Mouse (Mus musculus): Measurements from ENCODE around the gene Arl9. TPM values are rescaled to one million over a fixed set of nuclear protein-coding genes. Genes with fewer than 3 reads are reported as not detected.
"Not testable (repeated sequence)": the region's sequence is repeated elsewhere in the genome, so short reads cannot be mapped to it uniquely, and the experiment has no call there.

The Arl9 gene
- polyA plus RNA-seq, 1 experiment from 2014 or later, result not detected

DNA sequence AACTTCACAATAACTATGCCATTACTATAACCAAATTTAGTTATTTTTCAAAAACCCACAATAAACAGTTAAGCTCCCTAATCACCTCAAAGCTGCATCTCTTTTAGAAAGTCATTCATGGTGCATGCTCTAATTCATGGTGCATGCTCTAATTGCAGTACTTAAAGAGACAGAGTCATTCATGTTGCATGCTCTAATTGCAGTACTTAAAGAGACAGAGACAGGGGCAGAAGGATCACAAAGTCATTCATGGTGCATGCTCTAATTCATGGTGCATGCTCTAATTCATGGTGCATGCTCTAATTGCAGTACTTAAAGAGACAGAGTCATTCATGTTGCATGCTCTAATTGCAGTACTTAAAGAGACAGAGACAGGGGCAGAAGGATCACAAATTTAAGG is 31.2 kb downstream of the Arl9 start:
- not testable (repeated sequence) for H3K4me1 ChIP-seq (ENCODE audit: control insufficient read depth, insufficient read depth, low read length); H3K36me3 ChIP-seq (ENCODE audit: control insufficient read depth, insufficient read depth, low read length); DNase-seq (ENCODE audit: low spot score); H3K4me3 ChIP-seq (ENCODE audit: low read depth, low read length); H3K27me3 ChIP-seq (ENCODE audit: control insufficient read depth, insufficient read depth, low read length); ATAC-seq (ENCODE audit: insufficient number of reproducible peaks, low FRiP score, low TSS enrichment, low read depth); H3K4me2 ChIP-seq (ENCODE audit: low read depth, severe bottlenecking); H3K9me3 ChIP-seq (ENCODE audit: control insufficient read depth, low read length); H3K9ac ChIP-seq (ENCODE audit: low read length); H3K27ac ChIP-seq (replicated peaks; ENCODE audit: low read depth, low read length)

DNA sequence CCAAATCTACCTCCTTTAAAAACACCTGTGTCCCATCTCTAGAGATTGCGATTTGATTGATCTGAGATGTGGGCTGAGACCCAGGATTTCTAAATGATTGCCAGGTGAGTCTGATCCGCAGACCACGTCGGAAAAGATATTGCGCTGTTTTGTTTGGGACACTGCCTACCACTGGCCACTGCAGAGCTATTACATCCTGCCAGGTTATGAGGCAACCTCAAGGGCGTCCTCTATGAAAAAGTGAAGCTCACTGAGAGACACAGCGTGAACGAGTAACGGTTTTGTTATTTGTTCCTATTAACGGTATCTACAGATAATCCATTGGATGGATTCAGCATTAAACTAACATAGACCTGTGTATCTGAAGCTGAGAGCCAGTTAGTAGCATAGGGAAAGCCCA is 34.6 kb downstream of the Arl9 start:
- H3K27me3 ChIP-seq (ENCODE audit: control insufficient read depth, insufficient read depth, low read length), result no peaks in the 10 kb centered on the region
- no peaks in the 10 kb centered on the region for H3K4me1 ChIP-seq (ENCODE audit: control insufficient read depth, insufficient read depth, low read length)
- H3K4me3 ChIP-seq (ENCODE audit: low read depth, low read length), result no peak overlapping the region
- H3K27ac ChIP-seq (replicated peaks; ENCODE audit: low read depth, low read length), result no peak overlapping the region
- H3K4me2 ChIP-seq (ENCODE audit: low read depth, severe bottlenecking), result no peak overlapping the region
- H3K36me3 ChIP-seq (ENCODE audit: control insufficient read depth, insufficient read depth, low read length), result no peaks in the 10 kb centered on the region
- H3K9ac ChIP-seq (ENCODE audit: low read length), result no peak overlapping the region
- DNase-seq (ENCODE audit: low spot score) (no peak), ATAC-seq (ENCODE audit: insufficient number of reproducible peaks, low FRiP score, low TSS enrichment, low read depth) (no peak)
- WGBS, result 88% methylated on average over 10 of the region's 10 CpGs
- H3K9me3 ChIP-seq (ENCODE audit: control insufficient read depth, low read length), result no peaks in the 10 kb centered on the region

DNA sequence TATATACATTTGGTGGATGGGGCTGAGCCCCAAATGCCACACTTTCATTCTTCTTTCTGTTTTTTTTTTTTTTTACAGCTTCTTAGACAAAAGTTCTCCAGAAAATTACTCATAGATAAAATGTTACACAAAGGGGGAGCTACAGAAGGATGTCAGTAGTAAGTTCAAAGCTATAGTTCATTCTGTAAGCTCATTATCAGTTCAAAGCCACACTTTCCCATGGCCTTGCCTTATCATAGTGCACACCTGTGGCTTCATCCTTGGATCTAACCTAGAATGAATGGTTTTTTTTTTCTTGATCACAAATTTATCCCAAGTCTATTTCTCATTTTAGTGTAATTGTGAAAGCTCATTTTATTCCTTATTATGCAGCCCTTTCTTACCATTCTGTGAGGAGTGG is 35.5 kb downstream of the Arl9 start:
- Histone ChIP-seq H3K27me3 (ENCODE audit: control insufficient read depth, insufficient read depth, low read length) (no peaks in the 10 kb centered on the region), H3K27ac (replicated peaks; ENCODE audit: low read depth, low read length) (no peak overlapping the region), H3K4me1 (ENCODE audit: control insufficient read depth, insufficient read depth, low read length) (no peaks in the 10 kb centered on the region), H3K36me3 (ENCODE audit: control insufficient read depth, insufficient read depth, low read length) (no peaks in the 10 kb centered on the region), H3K9ac (ENCODE audit: low read length) (no peak overlapping the region), H3K9me3 (ENCODE audit: control insufficient read depth, low read length) (no peaks in the 10 kb centered on the region), H3K4me2 (ENCODE audit: low read depth, severe bottlenecking) (no peak overlapping the region), H3K4me3 (ENCODE audit: low read depth, low read length) (no peak overlapping the region)
- DNase-seq (ENCODE audit: low spot score), result no peak
- no peak for ATAC-seq (ENCODE audit: insufficient number of reproducible peaks, low FRiP score, low TSS enrichment, low read depth)

- no peak for ATAC-seq (ENCODE audit: insufficient number of reproducible peaks, low FRiP score, low TSS enrichment, low read depth)
- Histone ChIP-seq H3K27me3 (ENCODE audit: control insufficient read depth, insufficient read depth, low read length) (no peaks in the 10 kb centered on the region), H3K9ac (ENCODE audit: low read length) (no peak overlapping the region), H3K27ac (replicated peaks; ENCODE audit: low read depth, low read length) (no peak overlapping the region), H3K4me3 (ENCODE audit: low read depth, low read length) (no peak overlapping the region), H3K4me2 (ENCODE audit: low read depth, severe bottlenecking) (no peak overlapping the region), H3K4me1 (ENCODE audit: control insufficient read depth, insufficient read depth, low read length) (no peaks in the 10 kb centered on the region), H3K9me3 (ENCODE audit: control insufficient read depth, low read length) (no peaks in the 10 kb centered on the region), H3K36me3 (ENCODE audit: control insufficient read depth, insufficient read depth, low read length) (no peaks in the 10 kb centered on the region)
- WGBS, result 75% methylated on average over 5 of the region's 5 CpGs
- no peak for DNase-seq (ENCODE audit: low spot score)
Measured at GRCm38 (mm10) chr5:77044362-77044761, 40.5 kb downstream of the Arl9 start.

DNA sequence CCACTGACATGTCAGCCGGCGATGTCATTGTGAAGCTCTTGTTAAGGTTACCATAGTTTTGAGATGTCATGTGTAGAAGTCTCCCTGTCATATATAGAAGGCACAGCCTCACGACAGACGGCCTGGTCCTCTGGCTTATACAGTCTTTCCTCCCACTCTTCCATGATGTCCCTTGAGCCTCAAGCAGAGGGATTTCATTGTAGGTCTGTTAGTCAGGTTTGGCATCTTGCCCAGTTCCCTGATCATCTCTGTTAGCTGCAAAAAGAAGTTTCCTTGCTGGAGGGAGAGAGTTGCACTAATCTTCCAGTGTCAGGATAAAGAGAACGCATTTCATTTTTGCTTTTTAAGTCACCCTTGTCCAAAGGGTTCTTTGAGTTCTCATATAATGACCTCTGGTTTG is 48.8 kb downstream of the Arl9 start:
- Histone ChIP-seq H3K36me3 (ENCODE audit: control insufficient read depth, insufficient read depth, low read length) (no peaks in the 10 kb centered on the region), H3K4me1 (ENCODE audit: control insufficient read depth, insufficient read depth, low read length) (no peaks in the 10 kb centered on the region), H3K9me3 (ENCODE audit: control insufficient read depth, low read length) (no peaks in the 10 kb centered on the region), H3K27me3 (ENCODE audit: control insufficient read depth, insufficient read depth, low read length) (no peaks in the 10 kb centered on the region), H3K4me3 (ENCODE audit: low read depth, low read length) (no peak overlapping the region), H3K9ac (ENCODE audit: low read length) (no peak overlapping the region), H3K4me2 (ENCODE audit: low read depth, severe bottlenecking) (no peak overlapping the region), H3K27ac (replicated peaks; ENCODE audit: low read depth, low read length) (no peak overlapping the region)
- ATAC-seq (ENCODE audit: insufficient number of reproducible peaks, low FRiP score, low TSS enrichment, low read depth) (no peak), DNase-seq (ENCODE audit: low spot score) (no peak)
- 95% methylated on average over 5 of the region's 5 CpGs for WGBS

- H3K9me3 ChIP-seq (ENCODE audit: control insufficient read depth, low read length), result no peaks in the 10 kb centered on the region
- ATAC-seq (ENCODE audit: insufficient number of reproducible peaks, low FRiP score, low TSS enrichment, low read depth) (no peak), DNase-seq (ENCODE audit: low spot score) (no peak)
- no peaks in the 10 kb centered on the region for H3K4me1 ChIP-seq (ENCODE audit: control insufficient read depth, insufficient read depth, low read length)
- WGBS, result 72% methylated on average over 12 of the region's 12 CpGs
- H3K9ac ChIP-seq (ENCODE audit: low read length), result no peak overlapping the region
- H3K27me3 ChIP-seq (ENCODE audit: control insufficient read depth, insufficient read depth, low read length), result no peaks in the 10 kb centered on the region
- no peak overlapping the region for H3K4me3 ChIP-seq (ENCODE audit: low read depth, low read length)
- H3K27ac ChIP-seq (replicated peaks; ENCODE audit: low read depth, low read length), result no peak overlapping the region
- no peaks in the 10 kb centered on the region for H3K36me3 ChIP-seq (ENCODE audit: control insufficient read depth, insufficient read depth, low read length)
- no peak overlapping the region for H3K4me2 ChIP-seq (ENCODE audit: low read depth, severe bottlenecking)
Measured at GRCm38 (mm10) chr5:77056881-77057440, 53.1 kb downstream of the Arl9 start.

Other genes starting within 250 kb of the Arl9 start
- gene Aasdh, start 98.5 kb upstream of the Arl9 start, polyA plus RNA-seq (2014; fragmentation: Nextera tagmentation; extraction: Ambion mirVana), result 16.2 and 23.9 TPM in 2 replicates
- 484 and 488 TPM in 2 replicates for gene Paics, start 52.7 kb upstream of the Arl9 start, polyA plus RNA-seq (2014; fragmentation: Nextera tagmentation; extraction: Ambion mirVana)
- 42.5 and 45.6 TPM in 2 replicates for gene Ppat, start 52.5 kb upstream of the Arl9 start, polyA plus RNA-seq (2014; fragmentation: Nextera tagmentation; extraction: Ambion mirVana)
- 88.3 and 88.6 TPM in 2 replicates for gene Srp72, start 29.4 kb upstream of the Arl9 start, polyA plus RNA-seq (2014; fragmentation: Nextera tagmentation; extraction: Ambion mirVana)
- not detected in 2 replicates for gene Thegl, start 12.0 kb downstream of the Arl9 start, polyA plus RNA-seq (2014; fragmentation: Nextera tagmentation; extraction: Ambion mirVana)
- gene Hopx, start 111.1 kb downstream of the Arl9 start, polyA plus RNA-seq (2014; fragmentation: Nextera tagmentation; extraction: Ambion mirVana), result 0.13 and 0.34 TPM in 2 replicates
- 0.33 and 1.8 TPM in 2 replicates for gene Spink2, start 207.4 kb downstream of the Arl9 start, polyA plus RNA-seq (2014; fragmentation: Nextera tagmentation; extraction: Ambion mirVana)

Data from limb, embryonic 11.5 days (tissue).